Mouse (Mus musculus) heart, embryonic 10.5 days (tissue): Measurements from ENCODE around the gene Gm21834. TPM values are rescaled to one million over a fixed set of nuclear protein-coding genes. Genes with fewer than 3 reads are reported as not detected.

Experiments
- DNase-seq: peaks from one replicate; pipeline ENCODE4 v3.0.0-alpha.2; 2017; ENCODE audit warnings: low spot score
- H3K27ac ChIP-seq: fragments of 300-500 bp; sonication (generic); 2 replicates; pipeline ENCODE4 v1.5.1; 2016; ENCODE audit warnings: mild to moderate bottlenecking
- H3K27me3 ChIP-seq: fragments of 300-500 bp; sonication (generic); 2 replicates; pipeline ENCODE4 v1.6.1; 2016; ENCODE audit warnings: mild to moderate bottlenecking; ENCODE audit not compliant: poor library complexity, insufficient read depth, severe bottlenecking
- H3K36me3 ChIP-seq: fragments of 300-500 bp; sonication (generic); 2 replicates; pipeline ENCODE4 v1.6.1; 2016; ENCODE audit warnings: mild to moderate bottlenecking, moderate library complexity
- H3K4me1 ChIP-seq: fragments of 300-500 bp; sonication (generic); 2 replicates; pipeline ENCODE4 v1.6.1; 2016; ENCODE audit warnings: mild to moderate bottlenecking
- H3K4me3 ChIP-seq: fragments of 300-500 bp; sonication (generic); 2 replicates; pipeline ENCODE4 v1.5.1; 2016; ENCODE audit warnings: mild to moderate bottlenecking, moderate library complexity
- H3K9me3 ChIP-seq: fragments of 300-500 bp; sonication (generic); 2 replicates; pipeline ENCODE4 v1.6.1; 2016; ENCODE audit warnings: mild to moderate bottlenecking, moderate library complexity
- WGBS: fragments of 180-500 bp; shearing (Covaris S2); methylation state at CpG from one replicate; pipeline ENCODE4 v1.1.7; 2016; 5-methylcytosine and 5-hydroxymethylcytosine counted together
- polyA plus RNA-seq: library from polyadenylated mRNA; unstranded; fragments of >200 nt; fragmentation: Nextera tagmentation; extraction: Ambion mirVana; gene quantifications from 2 replicates; pipeline ENCODE4 v1.2.1, GENCODE M21; 2016

Gm21834 gene
- polyA plus RNA-seq, result not detected in 2 replicates

DNA sequence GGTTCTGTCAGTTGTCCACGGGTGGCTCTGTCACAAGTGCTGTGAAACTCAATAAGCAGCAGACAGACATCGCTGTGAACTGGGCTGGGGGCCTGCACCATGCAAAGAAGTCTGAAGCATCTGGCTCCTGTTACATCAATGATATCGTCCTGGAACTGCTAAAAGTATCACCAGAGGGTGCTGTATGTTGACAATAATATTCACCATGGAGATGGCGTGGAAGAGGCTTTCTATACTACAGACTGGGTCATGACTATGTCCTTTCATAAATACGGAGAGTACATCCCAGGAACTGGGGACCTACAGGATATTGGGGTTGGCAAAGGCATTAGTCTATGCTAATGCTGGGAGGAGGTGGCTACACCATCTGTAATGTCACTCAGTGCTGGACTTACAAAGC, at the start of gene Gm21834:
Gene Gm21834 (minus strand): TSS at position 101 of the 400 bp plus-strand sequence.
- no peak within 1 kb of the TSS for H3K27ac ChIP-seq
- no peaks in the 10 kb centered on the region for H3K36me3 ChIP-seq
- WGBS, result 76% methylated on average over 5 of the region's 5 CpGs
- DNase-seq, result no peak
- H3K4me1 ChIP-seq, result no peaks in the 10 kb centered on the region
- H3K4me3 ChIP-seq, result no peak within 1 kb of the TSS
- no peaks in the 10 kb centered on the region for H3K27me3 ChIP-seq
- H3K9me3 ChIP-seq, result no peaks in the 10 kb centered on the region

DNA sequence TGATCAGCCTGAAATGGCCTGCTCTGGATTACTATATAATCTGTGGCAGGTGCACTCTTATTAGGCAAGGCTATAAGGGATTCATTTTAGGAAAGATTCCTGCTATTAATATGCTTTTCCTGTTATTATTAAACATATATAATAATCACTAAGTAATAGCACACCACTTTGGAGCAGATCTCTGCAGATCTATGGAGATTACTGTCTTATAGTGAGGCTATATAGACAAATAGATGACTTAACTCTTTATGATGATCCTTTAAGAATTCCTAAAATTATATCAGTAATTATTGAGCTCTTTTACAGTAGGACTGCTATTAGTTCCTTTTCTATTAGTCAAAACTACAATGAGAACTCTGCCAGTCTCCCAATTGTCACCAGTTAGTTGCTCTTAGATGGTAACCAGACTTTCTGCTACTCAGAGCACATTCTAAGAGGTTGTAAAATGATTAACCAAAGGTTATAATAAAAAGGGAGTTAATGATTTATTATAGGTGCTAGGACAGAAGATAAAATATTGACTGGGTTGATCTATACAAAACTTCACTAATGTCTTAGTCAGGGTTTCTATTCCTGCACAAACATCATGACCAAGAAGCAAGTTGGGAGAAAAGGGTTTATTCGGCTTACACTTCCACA, 46.3 kb upstream of the Gm21834 start:
- Histone ChIP-seq H3K9me3 (peaks cover 5% of the 10 kb centered on the region; the same call in 1 of the 2 replicates), H3K36me3 (no peaks in the 10 kb centered on the region), H3K27me3 (no peaks in the 10 kb centered on the region), H3K4me3 (no peak overlapping the region), H3K27ac (no peak overlapping the region), H3K4me1 (no peaks in the 10 kb centered on the region)
- WGBS, result 84% methylated on average over 1 of the region's 1 CpGs
- no peak for DNase-seq

GRCm38 (mm10) chr17:57770904-57771303, 28.9 kb upstream of the Gm21834 start:
- no peak for DNase-seq
- 20% methylated on average over 4 of the region's 4 CpGs for whole genome bisulfite sequencing
- no peaks in the 10 kb centered on the region for H3K36me3 ChIP-seq
- no peaks in the 10 kb centered on the region for H3K9me3 ChIP-seq
- H3K4me1 ChIP-seq, result no peaks in the 10 kb centered on the region
- H3K27me3 ChIP-seq, result no peaks in the 10 kb centered on the region
- H3K27ac ChIP-seq, result no peak overlapping the region
- H3K4me3 ChIP-seq, result no peak overlapping the region

DNA sequence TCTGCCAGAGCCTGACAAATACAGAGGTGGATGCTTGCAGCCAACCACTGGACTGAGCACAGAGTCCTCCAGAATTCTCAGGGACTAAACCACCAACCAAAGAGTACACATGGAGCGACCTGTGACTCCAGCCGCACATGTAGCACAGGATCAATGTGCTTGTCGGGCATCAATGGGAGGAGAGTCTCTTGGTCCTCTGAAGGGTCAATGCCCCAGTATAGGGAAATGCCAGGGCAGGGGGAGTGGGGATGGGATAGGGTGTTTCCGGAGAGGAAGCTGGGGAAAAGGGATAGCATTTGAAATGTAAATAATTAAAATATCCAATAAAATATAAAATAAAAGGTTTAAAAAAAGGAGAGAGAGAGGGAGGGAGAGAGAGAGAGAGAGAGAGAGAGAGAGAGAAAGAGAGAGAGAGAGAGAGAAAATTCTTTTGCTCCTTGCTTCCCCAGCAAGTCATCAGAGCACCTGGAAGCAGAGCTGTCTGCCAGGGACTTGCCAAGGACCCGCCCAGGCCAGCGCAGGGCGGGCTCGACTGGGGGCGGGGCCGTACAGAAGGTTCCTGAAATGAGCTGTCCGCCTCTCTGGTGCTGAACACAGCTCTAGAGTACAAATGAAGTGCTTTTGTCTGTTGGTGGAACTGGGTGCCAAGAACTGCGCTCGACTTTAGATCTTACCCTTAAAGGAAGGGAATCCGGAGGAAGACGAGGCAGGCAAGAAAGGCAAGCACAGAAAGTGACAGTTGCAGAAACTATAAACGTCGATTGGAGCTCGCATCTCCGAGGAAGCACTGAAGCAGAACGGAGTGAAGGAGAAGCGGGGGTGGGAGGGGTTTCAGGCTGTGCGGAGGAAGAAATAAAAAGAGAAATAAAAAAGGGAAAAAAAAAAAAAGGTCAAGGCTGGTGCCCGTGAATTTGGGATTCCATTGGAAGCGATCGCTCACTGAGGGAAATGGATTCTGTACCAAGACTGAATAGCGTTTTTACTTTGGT, 26.9 kb upstream of the Gm21834 start, which contains the start of gene Cntnap5c:
Gene Cntnap5c (plus strand): TSS at position 949 of the 989 bp plus-strand sequence.
- H3K27ac ChIP-seq, result no peak within 1 kb of the TSS
- peak; percentile 77 for DNase-seq
- H3K4me3 ChIP-seq, result no peak within 1 kb of the TSS
- WGBS, result 22% methylated on average over 26 of the region's 26 CpGs
- no peaks in the 10 kb centered on the region for H3K36me3 ChIP-seq
- no peaks in the 10 kb centered on the region for H3K9me3 ChIP-seq
- H3K4me1 ChIP-seq, result no peaks in the 10 kb centered on the region
- H3K27me3 ChIP-seq, result no peaks in the 10 kb centered on the region

DNA sequence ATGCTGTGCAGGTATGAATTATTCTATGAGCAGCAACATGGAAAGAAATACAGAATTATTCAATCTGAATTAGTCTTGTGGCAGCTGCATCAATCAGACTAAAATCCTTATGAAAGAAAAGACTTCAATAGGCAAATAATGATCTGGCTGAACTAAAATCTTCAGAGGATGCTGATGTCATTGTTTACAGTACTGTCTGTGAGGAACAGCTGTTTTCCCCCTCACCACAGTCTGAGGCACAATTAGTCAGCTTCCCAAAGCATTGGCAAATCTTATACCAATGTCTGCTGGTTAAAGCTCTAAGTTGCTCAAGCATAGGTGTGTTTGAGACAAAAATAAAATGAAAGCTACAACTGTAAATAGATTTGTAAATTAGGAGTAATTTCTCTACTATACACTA, 25.3 kb upstream of the Gm21834 start:
- no peak overlapping the region for H3K27ac ChIP-seq
- no peaks in the 10 kb centered on the region for H3K4me1 ChIP-seq
- H3K36me3 ChIP-seq, result no peaks in the 10 kb centered on the region
- H3K9me3 ChIP-seq, result no peaks in the 10 kb centered on the region
- no peak overlapping the region for H3K4me3 ChIP-seq
- H3K27me3 ChIP-seq, result no peaks in the 10 kb centered on the region
- no peak for DNase-seq

DNA sequence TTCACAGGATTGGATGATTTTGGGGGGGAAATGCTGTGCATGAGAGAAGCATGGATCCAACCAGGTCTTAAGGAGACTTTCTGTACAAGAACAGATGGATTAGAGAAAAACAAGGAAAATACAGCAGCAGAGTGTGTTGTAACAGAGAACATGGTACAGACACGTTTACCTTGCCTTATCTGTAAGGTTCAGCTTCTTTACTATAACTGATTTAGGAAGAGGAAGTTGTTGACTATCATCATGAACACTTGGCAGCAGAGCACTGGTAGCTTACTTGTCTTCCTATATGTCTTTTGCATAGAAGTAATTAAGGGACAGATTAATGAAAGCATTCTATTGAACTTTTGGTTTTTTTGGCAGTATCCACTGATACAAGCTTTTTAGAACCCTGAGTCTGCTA, 16.0 kb upstream of the Gm21834 start:
- no peak overlapping the region for H3K27ac ChIP-seq
- 50% methylated on average over 1 of the region's 1 CpGs for WGBS
- no peak overlapping the region for H3K4me3 ChIP-seq
- no peaks in the 10 kb centered on the region for H3K9me3 ChIP-seq
- DNase-seq, result no peak
- H3K4me1 ChIP-seq, result no peaks in the 10 kb centered on the region
- no peaks in the 10 kb centered on the region for H3K27me3 ChIP-seq
- H3K36me3 ChIP-seq, result no peaks in the 10 kb centered on the region

DNA sequence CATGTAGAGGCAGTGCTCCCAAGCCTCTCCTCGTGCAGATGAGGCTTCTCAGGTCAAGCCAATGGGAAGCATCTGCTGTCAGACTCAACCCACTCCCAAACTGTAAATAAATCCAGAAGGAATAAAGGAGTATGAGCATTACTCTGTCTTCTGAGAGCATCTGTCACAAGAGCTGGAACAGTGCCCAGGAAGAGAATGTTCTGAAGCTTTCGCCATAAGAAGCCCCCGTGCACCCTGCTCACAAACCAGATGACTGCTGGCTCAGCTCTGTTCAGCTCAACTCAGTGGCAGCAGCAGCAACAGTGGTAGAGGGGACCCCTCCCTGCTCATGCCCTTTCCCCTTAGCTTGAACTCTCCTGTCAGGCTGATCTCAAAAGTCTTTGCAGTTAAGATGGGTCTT, 47.2 kb downstream of the Gm21834 start:
- H3K36me3 ChIP-seq, result no peaks in the 10 kb centered on the region
- H3K27me3 ChIP-seq, result no peaks in the 10 kb centered on the region
- WGBS, result 76% methylated on average over 3 of the region's 3 CpGs
- H3K27ac ChIP-seq, result no peak overlapping the region
- peak; percentile 50 for DNase-seq
- no peaks in the 10 kb centered on the region for H3K4me1 ChIP-seq
- no peak overlapping the region for H3K4me3 ChIP-seq
- H3K9me3 ChIP-seq, result no peaks in the 10 kb centered on the region

Other genes with a start within 250 kb of the Gm21834 start
- not detected in 2 replicates for gene Vmn2r120, start 196.7 kb downstream of the Gm21834 start, polyA plus RNA-seq
- gene Cntnap5c, start 27.4 kb upstream of the Gm21834 start, polyA plus RNA-seq, result not detected in 2 replicates